Mouse (Mus musculus) cerebellum, adult 2 months (tissue): Measurements from ENCODE around the gene Tmem88.

ENCODE experiments used
- CTCF ChIP-seq: fragments of 200-500 bp; IDR thresholded peaks from 2 replicates; pipeline ENCODE4 v1.5.1; 2011; ENCODE audit warnings: low read depth, mild to moderate bottlenecking, control low read depth, low read length, moderate library complexity, borderline replicate concordance; ENCODE audit not compliant: insufficient read depth
- POLR2A ChIP-seq: fragments of 200-500 bp; IDR thresholded peaks from 2 replicates; pipeline ENCODE4 v1.6.1; 2011; ENCODE audit warnings: low read length, control low read depth, borderline replicate concordance; ENCODE audit not compliant: insufficient read depth

GRCm38 (mm10) chr11:69412548-69412947 lies 14.5 kb upstream of the Tmem88 start:
- TF ChIP-seq CTCF (no peak), POLR2A (no peak)
